Mouse (Mus musculus) neutrophil, adult 5-6 weeks (primary cell): ENCODE data around the gene Bicc1. TPM values are rescaled to one million over a fixed set of nuclear protein-coding genes. Genes with fewer than 3 reads are reported as not detected.

Experiments
- ATAC-seq: fragments of 151-379, 151-347 bp; 2 replicates; pipeline ENCODE4 v1.8.0; 2017; ENCODE audit warnings: mild to moderate bottlenecking, moderate TSS enrichment; ENCODE audit not compliant: insufficient number of reproducible peaks, poor library complexity, low FRiP score, severe bottlenecking; ENCODE audit errors: extremely low read depth
- total RNA-seq: library from RNA; stranded (forward); fragments of 200-1000 nt; gene quantifications from 2 replicates; pipeline ENCODE4 v1.2.3, GENCODE M21; 2017

Bicc1 gene
- total RNA-seq, 1 experiment from 2014 or later, result not detected

DNA sequence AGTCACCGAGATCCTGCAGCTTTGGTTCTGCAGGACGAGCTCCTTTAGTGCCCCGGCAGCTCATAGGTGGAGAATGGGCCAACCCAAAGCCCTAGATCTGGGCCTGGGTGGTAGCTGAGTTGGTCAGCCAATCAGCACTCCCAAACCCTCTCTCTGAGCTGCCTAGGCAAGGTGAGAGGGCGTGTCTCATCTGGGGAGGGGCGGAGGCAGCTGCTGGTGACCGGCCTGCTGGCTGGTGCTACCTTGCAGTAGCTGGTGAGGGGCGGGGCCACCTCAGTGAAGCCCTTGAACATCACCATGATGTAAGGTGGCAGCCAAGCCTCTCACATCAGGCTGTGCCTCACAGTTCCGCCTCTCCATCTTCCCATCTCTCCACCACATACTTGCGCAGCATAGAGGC lies 29.2 kb downstream of the Bicc1 start:
- ATAC-seq, result no peak

DNA sequence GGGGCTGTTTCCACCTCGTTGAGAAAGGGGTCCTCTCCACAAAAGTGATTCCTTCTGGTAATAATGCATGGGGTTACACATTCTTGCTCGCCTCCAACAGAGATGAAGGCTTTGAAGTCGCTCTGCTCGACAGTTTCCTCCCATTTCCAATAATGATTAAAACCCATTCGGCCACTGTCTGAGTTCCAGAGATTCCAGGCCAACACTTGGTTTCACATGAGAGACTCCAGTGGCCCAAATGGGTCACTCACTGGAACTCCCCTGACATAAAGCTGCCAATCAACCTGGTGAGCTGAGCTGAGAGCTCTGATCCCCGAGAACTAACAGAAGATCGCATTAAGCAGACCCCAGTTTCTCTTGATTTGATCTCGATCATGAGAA lies 31.6 kb downstream of the Bicc1 start:
- ATAC-seq, result no peak

DNA sequence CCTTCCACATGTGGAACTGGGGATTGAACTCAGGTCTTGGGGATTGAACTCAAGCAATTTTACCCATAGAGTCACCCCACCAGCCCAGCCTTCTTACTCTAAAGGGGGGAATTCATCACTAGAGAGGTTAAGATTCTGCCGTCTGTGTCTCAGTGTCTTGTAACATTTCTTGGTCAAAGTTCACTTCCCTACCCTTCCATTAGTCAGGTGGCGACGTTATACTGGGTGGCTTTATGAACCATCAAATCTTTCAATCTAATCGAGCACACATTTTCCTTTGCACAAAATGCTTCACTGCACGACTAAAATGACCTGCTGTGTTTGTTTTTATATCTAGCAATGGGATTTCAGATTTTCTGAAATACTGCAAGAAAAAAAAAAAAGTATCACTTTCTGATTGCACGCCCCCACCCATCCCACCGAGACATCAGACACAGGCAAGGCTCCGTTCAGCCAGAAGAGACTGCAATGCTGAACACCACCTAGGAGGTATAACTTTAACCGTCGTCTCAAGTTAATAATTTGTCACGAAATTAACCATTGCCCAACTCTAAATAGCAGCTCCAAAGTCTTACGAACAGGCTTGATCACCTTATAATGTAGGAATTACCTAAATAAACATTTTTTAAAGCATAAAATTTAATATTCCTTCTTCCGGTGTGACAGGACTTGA lies 32.1 kb downstream of the Bicc1 start:
- no peak for ATAC-seq

DNA sequence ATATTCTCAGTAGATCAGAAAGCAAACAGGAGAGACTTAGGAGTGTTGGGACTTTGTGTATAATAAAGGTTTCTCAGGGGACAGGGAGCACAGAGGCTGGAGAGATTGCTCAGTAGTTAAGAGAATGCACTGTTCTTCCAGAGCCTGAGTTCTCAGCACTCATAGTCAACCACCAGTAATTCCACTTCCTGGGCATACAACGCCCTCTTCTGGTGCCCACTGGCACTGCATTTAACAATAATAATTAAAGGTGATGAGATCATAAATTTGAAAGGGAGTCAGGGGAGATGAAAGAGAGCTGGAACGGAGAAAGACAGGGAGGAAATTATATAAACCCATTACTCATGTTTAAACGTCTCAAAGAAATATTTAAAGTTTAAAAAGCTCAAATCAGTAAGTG lies 35.5 kb downstream of the Bicc1 start:
- no peak for ATAC-seq

DNA sequence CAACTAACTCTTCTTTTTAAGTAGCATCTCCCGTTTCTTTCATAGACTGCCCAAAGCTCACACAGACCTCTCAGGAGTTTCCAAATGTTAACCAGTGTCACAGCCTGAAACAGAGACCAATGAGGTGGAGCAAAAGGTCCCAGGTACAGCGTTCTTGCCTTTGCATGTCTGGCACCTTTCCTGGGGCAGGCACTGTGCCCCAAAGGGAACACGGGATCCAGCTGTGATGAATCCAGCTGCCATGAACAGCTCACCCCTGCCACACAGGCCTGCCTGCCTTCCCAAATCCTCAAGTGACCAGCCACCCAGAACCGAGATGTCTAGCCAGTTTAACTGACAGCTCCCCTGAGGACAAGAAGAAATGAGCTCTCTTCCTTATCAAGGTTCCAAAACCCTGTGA lies 36.1 kb downstream of the Bicc1 start:
- no peak for ATAC-seq

DNA sequence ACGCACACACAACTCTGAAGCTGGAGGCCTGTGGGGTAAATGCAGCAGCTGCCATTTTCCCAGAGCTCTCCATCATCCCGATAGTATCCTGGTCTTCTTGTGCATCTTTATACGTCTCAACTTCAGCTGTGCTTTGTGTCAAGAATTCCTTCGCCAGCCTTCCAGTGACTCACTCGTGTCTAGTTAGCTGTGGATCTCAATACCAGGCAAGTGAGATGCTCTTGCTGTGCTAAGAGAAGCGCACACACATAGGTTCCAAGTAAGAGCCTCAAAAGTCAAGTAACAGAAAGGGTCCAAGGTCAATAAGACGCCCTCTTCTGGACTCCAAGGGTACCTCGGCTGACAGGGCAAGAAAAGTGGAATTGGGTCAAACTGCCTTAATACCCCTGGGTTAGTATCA lies 37.0 kb downstream of the Bicc1 start:
- ATAC-seq, result no peak

DNA sequence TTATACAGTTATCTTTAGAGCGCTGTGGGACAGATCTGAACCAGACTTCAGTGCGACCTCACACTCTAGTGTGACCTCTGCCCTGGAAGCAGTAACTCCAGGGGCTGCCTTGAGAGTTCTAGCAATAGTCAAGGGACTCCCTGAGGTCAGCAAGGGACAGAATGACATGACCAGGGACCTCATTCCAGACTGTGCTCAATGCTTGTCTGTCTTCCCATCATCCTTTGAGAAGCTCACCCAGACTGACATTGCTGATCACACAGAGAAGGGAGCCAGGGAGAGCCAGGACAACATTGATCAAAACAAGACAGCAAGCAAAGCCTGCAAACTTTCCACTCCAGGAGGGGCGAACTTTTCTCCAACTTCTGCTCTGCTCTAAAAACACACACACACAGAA lies 38.7 kb downstream of the Bicc1 start:
- no peak for ATAC-seq

DNA sequence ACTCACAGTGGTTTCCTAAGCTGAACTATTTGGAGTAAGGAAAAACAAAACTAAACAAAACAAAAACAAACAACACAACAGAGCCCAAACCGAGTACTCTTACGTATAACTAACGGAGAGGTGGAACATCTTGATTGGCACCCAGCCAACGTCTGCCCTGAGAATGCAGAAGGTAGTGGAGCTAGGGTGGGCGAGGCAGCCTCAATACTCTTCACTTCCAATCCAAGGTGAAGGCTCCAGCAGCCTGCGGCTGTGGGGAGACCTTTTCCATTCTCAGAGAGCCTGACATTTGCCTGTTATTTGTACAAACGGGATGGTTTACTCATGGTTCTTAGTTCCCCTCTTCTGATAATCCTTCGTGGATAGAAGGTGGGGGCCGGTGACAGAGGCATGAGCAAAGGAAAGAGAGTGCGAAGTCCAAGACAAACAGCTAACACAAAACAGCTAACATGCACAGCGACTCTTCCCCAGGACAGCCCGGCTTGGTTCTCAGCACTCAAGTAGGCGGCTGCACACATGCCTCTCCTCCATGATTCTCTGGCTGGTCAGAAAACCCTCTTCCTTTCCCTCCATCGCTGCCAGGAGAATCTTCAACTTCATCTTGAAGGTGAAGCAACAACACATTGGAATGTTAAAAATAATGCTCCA lies 39.3 kb downstream of the Bicc1 start:
- ATAC-seq, result no peak

DNA sequence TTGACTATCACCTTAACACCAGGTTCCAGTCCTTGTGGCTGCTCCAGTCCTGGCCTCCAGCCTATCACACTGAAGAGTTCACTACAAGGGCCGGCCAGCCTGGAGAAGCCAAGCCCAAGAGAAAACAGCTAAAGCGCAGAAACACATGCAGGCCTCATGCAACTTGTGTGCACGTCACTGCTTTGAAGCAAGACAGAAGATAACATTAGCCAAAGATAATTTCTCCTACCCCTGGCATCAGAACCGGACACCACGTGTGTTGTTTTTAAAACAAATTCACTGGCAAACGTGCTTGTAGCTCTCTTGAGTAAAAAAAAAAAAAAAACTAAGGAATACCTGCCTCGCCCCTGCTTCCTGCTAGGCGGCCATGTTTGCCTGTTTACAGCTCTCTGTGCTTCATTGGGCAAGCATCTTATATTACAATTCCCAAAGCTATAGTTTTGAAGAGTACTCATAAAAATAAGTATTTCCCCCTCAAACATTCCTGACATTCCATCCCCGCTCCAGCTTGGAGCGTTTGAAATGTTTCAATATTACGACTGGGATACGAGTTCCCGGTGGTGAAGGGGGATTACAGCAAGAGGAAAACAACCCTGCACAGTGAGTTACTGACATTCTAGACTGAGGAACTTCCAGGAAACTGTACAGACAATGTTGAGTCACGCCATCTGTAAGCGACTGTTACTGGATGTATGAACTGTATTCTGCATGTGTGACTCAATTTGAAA lies 40.2 kb downstream of the Bicc1 start:
- no peak for ATAC-seq

DNA sequence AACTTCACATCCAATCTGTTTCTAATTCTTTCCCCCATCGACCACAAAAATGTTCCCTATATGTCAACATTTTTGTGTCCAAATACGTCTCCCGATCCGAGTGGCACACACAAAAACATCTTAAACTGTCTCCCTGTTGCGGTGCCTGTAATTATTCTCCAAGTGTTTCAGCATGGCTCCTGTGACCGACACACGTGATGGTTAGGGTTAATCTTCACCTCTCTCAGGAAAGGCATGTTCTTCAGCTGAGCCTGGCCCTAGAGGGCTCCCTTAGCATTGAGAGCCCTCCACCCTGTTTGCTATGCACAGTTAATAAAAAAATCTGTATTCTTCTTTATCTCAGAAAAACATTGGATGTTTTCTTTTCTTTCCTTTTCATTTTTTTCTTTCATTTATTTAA lies 41.7 kb downstream of the Bicc1 start:
- ATAC-seq, result no peak

DNA sequence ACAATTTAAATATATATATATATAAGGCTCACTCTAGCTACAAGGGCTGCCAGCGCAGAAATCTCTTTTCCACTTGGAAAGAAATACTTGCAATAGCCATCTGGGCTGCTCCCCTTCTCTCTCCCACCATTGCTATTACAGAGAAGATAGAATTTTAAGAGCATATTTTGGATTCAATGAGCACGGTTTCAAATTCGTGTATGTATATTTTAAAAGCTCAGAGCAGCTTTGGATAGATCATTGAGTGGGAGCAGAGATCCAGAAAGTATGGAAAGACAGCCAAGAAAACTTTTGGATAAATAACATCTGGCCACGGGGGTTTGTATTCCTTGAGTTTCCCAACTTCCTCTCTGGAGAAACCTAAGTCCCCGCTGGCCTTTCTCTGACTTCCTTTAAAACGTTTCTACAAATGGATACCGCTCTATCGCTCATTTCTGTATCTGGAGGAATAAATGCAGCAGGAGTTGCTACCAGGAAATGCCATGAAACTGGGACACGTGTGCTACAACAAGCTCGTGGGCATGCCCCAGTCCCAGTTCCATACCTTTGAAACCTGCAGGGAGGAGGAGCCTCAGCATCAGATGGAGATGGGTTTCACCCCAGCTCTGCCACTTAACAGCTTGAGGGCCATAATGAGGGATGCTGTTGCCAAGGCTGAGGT lies 45.1 kb downstream of the Bicc1 start:
- ATAC-seq, result no peak

DNA sequence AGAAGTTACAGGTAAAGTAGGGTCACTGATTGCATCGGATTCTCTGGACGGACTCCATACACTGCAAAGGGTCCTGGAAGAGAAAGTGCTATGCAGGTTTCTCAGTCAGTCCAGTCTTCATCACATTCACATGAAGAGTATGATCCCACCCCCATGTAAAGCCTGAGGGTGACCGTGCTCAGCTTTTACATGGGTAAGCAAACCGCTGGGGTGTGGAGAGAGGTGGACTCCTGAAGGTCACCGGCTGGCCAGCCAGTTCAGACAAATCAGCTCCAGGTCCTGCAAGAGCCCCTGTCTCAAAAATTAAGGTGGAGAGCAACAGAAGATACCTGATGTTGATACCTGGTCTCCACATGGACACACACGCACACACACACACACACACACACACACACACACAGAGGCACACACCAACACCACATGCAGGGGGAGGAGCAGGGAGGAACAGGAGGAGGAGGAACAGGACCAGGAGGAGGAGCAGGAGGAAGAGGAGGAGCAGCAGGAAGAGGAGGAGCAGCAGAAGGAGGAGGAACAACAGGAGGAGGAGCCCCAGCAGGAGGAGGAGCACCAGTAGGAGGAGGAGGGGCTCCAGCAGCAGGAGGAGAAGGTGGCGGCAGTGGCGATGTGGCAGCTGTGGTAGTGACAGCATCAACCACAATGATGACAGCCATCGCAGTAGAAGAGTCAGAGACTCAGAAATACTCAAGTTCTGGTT lies 52.9 kb downstream of the Bicc1 start:
- no peak for ATAC-seq

DNA sequence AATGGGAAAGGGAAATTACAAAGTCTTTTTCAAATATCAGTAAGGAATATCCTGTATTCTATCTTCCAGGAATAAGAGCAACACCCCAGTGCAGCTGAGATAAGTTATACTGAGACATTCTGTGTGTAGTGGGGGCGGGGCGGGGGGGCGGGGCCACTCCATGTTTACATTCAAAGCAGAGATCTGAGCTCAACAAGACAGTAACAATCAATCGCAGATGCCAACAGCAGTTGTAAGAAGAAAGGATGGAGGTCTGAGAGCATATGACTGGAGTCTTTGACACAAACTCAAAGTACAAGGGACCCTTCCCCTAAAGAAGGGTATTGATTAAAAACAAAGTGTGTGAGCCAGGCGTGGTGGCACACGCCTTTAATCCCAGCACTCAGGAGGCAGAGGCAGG lies 54.7 kb downstream of the Bicc1 start:
- no peak for ATAC-seq

DNA sequence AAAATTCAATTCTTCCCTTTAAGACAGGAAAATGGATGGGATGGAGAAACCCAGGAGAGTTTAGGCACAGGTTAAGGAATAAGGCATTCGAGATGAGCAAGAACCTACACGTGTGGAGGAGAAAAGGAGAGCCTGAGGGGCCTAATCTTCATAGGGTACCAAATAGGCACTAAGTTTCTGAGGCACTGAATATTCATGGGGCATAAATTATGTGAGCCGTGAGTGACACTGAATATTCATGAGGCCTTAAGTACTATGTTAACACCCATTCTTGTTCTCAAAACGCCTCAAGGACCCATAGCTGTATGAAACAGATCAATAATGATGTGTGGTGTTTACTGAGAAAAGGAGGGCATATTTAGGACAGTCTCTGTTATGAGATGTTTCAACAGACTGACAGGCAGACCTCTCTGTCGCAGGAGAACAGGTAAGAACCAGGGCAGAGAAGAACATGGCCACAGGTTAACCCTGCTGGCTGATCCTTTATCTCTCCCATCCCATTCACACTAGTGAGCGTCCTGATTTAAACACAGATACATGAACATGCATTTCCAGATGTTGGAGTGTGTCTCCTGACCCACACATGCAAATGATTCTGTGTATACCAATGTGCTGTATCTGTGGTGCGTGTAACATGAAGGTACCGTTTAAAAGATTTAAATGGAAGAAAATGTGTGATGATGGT lies 58.5 kb downstream of the Bicc1 start:
- no peak for ATAC-seq

DNA sequence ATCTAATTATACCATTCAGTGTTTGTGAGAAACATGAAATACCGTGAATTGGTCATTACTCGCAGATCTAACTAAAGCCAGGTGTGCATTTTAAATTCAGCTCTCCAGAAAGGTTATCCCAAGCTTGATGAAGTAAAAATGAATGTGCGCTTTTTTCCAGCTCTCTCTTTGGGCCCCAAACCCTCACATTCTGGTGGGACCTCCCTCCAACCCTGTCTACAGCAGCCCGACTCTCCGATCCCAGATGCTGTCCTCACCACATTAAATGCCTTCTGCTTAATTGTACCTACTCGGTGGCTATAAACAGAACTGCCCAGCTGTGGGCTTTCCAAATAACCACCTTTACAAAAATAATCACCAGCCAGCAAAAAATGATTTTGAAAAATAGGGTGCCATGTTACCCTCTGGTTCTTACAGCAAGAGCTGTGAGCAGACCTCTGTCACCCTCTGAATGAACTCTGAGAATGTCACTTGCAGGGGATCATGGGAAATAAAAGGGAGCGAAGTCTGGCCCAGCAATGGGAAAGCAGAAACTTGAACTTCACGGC lies 64.7 kb downstream of the Bicc1 start:
- ATAC-seq, result no peak

DNA sequence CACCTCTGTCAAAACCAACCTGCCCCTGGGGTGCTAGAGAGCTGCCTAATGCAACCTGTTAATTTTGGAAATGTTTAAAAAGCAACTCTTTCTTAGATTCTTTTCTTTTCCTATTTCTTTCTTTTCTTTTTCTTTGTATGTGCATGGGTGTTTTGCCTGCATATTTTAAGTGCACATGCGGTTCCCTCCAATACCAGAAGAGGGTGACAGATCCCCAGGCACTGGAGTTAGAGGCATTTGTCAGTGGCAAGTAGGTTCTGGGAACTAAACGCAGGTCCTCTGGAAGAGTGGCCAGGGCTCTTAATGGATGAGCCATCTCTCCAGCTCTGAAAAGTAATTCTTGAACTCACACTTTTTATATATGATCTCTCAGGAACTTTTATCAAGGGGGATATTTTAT lies 66.2 kb downstream of the Bicc1 start:
- no peak for ATAC-seq

DNA sequence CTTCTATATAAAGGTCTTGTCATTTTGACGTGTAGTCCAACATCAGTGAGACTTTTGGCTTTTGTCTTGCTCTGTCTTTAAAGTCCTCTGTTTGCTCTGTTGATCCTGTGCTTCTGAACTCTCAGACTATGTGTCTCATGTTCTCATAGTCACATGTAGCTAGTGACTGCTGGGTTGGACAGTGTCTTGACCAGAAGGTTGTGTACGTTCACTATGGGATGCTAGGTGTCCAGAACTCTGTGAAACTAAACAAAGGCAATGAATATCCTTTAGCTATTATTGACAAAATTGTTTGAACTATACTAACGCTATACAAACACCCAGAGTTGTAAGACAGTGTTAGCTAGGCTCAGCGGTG lies 72.2 kb downstream of the Bicc1 start:
- ATAC-seq, result no peak

DNA sequence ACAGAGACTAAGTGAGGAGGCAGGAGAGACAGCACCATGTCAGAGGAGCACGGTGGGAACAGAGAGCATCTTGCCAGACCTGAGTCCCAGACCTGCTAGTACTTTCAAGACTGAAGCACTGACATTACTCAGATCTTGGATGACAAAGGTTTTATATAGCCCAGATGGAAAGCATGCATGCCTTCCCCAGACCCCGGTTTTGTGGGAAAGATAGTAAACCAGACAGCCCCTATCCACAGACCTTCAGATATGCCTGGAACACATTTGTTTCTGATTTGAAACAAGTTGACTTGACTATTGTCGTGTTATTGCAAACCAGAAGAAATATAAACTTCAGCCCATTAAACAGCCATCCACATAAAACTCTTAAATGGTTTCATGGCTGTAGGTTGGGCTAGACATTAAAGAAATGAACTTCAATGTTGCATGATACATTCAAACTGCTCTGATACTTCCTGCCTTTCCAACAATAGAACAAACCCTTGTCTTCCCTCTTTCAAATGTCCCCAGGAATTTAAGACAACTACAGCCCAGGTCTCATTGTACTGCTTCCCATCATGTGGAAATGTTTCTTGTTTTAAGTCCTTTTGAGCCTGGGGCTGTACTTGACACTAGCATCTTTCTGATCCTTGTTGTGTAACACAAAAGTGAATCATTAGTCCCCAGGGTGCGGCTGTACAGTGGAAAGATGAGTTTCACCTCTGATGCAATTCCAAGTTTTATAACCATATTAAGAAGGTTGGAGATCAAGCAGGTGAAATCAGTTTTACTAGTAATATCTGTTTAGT lies 72.7 kb downstream of the Bicc1 start:
- ATAC-seq, result no peak
